Mouse (Mus musculus) cerebellum, postnatal 25 days (tissue): Measurements from ENCODE around the gene Ube2a.

Experiments used
- DNase-seq, 2 experiments: peaks; one replicate each; pipeline ENCODE4 v3.0.0; 2021; ENCODE audit warnings: mixed read lengths in 2 of 2

Gene Ube2a

DNA sequence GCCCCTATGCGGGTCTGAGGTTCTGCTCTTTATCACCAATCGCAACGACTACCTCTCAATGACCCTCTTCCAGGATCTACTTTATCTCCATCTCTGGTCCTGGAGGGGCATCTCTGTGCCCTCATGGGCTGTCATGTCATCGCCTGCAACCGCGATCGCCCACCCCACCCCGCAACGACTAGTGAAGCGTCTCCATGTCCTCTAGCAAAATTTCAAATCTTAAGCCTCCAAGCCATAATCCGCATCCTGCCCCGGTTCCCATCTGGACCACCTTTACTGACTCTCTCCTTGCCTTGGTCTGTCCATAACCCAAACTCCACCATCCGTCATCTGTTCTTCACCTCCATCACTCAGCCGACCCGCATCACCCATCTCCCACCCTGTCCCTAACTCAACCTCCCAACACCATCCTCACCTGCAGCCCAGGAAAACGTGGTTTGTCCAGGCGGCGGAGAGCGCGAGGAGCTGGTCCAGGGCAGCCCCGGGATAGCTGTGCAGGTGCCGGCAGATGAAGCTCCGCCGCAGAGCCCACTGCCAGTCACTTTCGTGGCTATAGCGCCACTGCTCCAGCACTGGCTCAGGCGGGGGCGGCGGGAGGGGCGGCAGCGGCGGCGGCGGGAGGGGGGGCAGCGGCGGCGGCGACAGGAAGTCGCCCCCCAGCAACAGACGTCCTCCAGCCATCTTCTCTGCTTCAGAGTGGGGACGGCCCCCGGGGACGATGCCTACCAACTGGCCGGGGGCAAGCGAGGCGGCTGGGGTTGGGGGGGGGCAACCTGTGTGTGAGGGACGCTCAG, 28.8 kb downstream of the Ube2a start, which contains the start of gene Nkrf:
TSS of gene Nkrf (minus strand) at position 579 of the 794 bp plus-strand sequence.
- peak; percentile 57 to 70 for DNase-seq

GRCm38 (mm10) chrX:36903115-36903768, 29.5 kb downstream of the Ube2a start:
- peak; percentile 93 to 94 for DNase-seq

DNA sequence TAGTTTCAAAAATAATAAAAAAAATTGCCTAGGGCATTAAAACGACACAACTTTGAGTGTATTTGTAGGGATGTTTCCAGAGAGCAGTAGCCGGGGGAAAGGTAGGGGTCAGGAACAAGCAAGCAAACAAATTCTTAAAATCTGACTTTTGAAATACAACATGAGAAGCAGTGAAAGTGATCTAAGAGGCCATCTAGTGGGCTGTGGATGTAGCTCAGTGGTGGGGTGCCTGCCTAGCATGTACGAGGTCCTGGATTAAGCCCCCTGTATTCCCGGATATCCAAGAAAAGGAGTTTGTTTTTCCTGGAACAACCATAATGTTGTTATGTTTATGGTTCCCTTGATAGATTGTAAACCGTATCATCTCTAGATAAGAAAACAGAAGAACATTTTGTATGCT, 32.8 kb downstream of the Ube2a start:
- DNase-seq = no peak

DNA sequence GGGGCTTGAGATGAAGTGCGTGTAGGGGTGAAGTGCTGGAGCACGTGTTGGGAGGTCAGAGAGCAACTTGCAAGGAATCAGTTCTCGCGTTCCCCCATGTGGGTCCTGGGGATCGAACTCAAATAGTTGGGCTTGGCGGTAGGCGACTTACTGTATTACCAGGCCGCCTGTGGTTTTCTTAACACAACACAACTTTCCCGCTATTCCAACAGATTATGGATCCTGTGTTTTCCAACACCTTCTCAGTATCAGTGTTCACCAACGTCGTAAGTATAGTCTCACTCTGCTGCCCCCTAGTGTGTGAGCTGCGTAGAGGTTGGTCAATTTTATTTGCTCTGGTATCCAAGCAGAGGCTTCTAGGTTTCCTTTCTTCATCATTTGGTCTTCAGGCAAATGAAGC, 37.6 kb downstream of the Ube2a start:
- peak; percentile 47 to 74 for DNase-seq

- no peak for DNase-seq
These were observed 44.0 kb downstream of the Ube2a start for GRCm38 (mm10) chrX:36917749-36918148.

DNA sequence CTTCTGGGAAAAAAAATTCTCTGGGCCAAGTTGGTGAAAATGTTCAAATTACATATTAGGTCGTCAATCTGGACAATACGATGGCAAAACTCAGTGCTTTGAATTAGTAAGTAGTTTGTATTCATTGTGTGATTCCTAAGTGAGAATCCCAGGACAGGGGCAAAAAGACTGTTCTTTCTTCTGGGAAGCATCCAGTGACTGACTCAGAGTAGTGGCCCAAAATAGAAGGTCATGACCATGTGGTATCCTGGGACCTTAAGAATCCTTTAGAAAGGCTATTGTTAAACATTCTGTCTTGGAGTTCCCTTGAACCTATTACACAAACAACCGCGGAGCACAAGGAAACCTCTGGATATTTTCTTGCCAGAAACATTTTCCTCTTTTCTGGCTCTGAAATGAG, 47.6 kb downstream of the Ube2a start:
- DNase-seq = no peak

DNA sequence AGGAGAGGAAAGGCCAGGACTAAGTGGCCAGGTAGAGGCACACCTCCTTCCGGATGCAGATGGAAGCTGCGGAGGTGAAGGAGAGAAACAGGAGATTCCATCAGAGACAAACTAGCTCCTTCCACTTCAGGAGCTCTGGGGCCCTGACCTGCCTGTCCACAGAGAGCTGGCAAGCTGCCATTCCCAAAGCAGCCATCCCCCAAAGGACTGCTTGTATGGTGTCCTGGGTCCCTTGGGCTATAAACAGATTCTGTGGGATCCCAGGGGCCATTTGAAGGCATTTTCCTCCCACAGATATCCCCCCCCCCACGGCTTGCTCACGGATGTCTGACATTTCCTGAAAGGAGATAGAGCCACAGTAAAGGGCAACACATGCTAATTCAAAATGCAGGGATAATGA, 55.1 kb downstream of the Ube2a start:
- DNase-seq = peak in 1 of 2 experiments; percentile 12

- DNase-seq = no peak
These were observed 56.0 kb downstream of the Ube2a start for GRCm38 (mm10) chrX:36929694-36930093.

DNA sequence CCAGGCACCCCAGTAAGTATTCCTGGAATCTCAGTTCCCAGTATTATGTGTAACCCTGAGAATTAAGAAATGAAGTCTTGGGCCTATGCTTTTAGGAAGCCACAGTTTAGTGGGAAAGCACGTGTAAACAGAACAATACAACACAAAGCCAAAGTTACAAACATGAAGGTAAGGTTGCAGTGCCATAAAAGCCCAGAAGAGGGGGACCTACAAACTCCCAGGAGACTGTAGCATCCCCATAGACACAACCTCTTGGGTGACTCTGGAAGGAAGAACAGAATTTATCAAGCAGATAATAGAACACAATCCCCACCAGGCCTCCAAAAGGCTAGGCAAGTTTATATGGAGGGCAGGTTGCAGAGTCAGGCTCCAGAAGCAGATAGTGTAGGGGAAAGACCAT, 56.9 kb downstream of the Ube2a start:
- DNase-seq = peak in 1 of 2 experiments; percentile 14
